Mouse (Mus musculus): ENCODE results near the gene Tal1.

Tal1 gene

GRCm38 (mm10) chr4:115113266-115113665 is 57.0 kb downstream of the Tal1 start:
- no peak for DNase-seq (ENCODE audit: low spot score)

- DNase-seq (ENCODE audit: low spot score), result no peak
Observed at GRCm38 (mm10) chr4:115119642-115120041, 63.4 kb downstream of the Tal1 start.

- no peak for DNase-seq (ENCODE audit: low spot score)
Observed at GRCm38 (mm10) chr4:115121162-115121561, 64.9 kb downstream of the Tal1 start.
